Mouse (Mus musculus) WW6 (cell line): ENCODE results near the gene Fyb.

Experiments used
- DNase-seq: peaks from one replicate; pipeline ENCODE4 v3.0.0-alpha.2; 2013; ENCODE audit warnings: low read depth, low spot score

The Fyb gene

DNA sequence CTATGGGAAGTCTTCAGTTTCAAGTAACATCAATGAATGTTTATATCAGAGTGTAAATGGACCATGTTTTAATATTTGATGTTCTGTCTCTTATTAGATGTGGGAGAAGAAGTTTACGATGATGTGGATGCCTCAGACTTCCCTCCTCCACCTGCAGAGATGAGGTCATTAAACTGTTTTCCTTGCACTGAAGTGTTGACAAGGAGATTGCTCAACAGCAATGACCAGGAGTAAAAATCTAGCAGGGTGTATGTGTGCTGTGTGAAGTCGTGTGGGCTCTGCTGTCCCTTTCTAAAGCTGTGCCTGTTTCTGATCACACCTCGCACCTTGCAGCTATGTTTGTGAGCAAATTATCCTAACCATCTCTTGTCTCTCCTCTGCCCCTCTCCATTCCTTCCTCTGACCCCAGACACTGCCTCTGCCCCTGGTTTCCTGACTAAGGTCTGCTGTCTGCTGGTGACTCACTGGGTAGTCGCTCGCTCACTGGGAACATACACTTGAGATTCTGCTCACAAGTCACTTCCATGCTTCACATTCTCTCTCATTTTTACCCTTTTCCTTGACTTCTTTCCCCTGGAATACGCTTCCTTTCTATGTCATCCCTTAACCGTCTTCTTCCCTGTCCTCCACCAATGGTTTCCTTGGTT lies 126.2 kb downstream of the Fyb start:
- no peak for DNase-seq

DNA sequence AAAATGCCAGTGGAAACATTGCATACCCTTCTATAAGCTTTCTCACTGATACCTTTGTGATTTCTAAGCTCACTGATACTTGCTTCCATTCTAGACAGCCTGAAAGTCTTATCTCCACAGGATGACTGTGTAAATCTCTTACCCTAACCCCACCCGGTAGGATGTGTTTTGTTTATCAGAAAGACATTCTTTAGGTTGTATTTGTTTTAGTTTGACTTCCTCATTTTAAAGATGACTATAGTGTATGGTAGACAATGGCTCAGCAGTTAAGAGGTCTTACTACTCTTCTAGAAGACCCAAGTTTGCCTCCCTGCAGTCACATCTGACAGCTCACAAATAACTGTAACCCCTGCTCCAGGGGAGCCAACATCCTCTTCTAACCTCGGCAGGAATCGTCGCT lies 130.4 kb downstream of the Fyb start:
- no peak for DNase-seq

DNA sequence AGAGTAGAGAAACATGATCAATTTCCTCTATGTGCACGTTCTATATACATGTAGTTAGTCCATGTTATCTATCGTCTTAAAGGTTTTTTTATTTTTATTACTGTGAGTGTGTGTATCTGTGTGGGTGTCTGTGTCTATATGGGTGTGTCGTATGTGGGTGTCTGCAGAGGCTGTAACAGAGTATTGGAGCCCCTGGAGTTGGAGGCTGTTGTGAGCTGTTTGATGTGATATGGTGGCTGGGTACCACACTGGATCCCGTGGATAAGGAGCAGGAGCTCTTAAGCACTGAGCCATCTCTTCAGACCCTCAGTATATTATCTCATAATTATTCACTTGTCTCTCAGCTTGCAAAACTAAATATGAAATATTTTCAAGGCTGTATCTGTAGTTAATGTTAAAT lies 135.4 kb downstream of the Fyb start:
- DNase-seq: no peak

DNA sequence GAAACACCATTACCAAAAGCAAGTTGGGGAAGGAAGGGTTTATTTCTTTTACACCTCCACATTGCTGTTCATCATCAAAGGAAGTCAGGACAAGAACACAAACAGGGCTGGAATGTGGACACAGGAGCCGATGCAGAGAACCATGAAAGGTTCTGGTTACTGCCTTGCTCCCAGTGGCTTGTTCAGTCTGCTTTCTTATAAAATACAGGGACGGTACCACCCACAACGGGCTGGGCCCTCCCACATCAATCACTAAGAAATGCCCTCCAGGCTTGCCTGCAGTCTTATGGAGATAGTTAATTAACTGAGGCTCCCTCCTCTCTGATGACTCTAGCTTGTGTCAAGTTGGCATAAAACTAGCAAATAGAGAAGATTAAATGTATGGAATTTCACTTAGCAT lies 139.3 kb downstream of the Fyb start:
- DNase-seq: no peak

DNA sequence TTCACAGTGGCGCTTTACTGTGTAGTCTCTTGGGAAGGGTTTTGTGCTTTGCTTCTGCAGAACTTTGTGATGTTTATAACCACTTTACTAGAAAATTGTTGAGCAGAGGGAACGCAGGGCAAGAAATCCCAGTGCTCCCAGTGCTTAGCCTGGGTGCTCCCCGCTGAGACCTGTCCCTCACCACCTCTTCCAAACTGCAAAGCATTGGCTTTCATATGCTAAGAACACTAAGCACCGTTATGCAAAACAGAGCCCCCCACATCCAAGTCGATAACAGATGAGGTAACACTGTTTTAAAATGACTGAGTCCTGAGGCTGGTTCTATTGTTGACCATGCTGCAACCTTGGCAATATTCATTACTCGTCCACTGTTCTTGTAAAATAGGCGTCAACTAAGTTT lies 141.3 kb downstream of the Fyb start:
- no peak for DNase-seq

DNA sequence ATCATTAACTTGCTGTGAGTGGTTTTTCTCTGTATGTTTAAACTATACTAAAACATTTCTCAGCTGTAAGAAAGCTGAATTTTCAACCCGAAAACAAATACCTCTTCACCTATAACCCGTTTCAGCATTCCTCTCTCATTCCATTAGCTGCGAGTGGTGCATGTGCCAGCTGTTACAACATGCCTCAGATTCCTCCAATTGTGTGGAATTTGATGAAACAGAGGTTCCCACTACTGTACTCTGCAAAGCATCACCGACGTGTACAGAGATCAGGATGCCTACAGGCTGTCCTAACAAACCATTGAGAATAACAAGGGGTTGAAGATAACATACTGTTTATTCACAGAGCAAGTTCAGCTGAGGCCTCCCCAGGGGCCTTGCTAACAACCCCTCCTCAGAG lies 143.4 kb downstream of the Fyb start:
- no peak for DNase-seq

DNA sequence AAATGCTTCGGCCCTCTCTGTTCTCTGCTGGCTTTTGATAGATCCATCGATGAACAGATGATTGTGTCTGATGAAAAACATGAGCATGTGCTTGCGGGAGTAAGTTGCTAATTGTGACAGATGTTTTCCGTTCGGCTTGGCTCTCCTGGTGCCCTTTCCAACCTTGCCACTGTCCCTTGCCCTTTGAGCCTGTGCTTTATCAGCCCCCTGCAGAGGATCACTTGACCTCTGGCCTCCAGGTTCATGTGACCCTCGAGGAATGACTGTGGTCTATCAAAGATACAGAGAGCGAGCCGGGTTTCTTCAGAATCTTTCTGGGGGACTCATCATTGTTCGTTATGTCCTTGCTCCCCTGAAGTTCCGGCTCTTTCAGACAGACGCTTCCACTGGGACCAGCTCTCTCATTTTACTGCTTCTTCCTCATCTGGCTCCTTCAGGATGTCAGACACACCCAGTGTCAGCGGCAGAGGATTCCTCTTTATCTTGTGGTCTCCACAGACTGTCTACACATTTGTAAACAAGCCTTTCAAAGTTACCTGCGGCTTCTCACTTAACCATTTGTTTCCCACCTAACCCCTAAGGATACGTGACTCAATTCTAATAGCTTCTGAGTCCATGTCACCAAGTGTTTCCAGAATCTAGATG lies 146.3 kb downstream of the Fyb start:
- DNase-seq: no peak

DNA sequence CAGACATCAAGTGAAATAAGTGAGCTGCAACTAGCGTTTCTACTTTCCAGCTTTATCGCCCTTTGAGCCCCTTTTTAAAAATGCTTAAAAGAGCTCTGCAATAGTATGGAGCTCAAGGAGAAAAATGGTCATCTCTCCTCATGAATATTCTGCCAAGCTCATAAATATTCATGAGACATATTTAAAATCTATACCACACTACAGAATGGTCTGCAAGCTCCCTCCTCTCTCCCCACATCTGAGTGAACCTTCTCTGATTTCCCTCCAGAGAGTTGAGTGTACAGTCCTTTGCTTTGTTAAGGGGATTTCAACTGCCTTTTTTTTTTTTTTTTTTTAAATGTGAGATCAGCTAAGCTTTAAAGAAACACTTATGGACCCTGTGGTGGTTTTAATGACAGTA lies 155.8 kb downstream of the Fyb start:
- DNase-seq: no peak

DNA sequence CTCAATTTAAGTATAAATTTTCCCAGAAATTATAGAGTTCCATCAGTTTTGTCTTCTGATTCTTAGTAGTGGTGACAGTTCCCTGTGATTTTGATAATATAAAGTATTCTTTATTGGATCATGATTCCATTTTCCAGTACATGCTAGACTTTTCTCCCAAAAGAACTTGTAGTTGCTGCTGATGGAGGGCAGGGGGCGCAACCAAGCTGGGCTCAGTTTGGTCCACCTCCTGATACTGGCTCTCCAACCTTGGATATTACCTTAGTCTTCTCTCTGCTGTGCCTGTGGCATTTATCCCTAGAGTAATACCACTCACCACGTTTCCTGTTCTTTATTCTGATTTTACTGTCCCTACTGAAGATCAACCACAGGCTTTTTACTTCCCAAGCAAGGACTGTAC lies 179.5 kb downstream of the Fyb start:
- DNase-seq: no peak

DNA sequence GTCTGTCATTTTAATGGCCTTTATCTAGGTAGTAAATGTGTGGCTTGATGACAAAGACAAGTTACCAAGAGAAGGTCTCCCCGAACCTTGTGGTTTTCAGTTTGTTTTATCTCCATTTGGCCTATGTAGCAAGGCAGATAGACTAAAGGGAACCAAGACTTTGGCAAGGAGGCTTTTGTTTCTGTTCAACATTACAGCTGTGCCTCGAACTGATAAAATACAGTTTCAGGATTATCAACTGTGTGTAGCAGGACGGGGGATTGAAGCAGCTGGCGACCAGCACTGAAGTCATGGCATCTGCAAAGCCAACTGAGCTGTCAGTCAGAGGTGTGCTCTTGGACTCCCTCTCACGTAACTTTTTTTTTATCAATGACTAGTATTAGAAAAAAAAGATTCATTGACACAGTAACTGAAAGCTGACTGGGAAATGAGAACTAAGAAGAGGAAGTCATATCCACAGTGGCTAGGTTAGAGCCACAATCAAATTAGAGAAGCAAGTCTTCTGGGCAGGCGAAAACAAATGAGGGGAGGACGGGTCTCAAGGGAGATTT lies 182.8 kb downstream of the Fyb start:
- no peak for DNase-seq

DNA sequence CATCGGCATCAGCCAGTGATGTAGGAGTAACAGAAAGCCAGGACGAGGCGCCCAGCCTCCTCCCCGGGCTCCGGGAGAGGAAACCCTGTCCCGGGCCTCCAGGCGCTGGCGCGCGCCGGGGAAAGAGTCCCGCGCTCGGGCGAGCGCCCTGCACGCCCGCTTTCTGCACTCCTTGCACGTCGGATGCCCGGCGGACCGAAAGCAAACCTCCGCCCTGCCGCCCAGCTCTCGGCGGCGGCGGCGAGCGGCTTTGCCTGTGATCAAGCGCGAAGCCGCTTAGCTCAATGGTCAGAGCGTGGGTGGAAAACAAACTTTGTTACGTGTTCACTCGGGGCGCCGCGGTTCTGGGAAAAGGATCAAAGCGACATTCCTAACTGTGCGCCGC lies 184.9 kb downstream of the Fyb start:
- DNase-seq: peak; percentile 42

DNA sequence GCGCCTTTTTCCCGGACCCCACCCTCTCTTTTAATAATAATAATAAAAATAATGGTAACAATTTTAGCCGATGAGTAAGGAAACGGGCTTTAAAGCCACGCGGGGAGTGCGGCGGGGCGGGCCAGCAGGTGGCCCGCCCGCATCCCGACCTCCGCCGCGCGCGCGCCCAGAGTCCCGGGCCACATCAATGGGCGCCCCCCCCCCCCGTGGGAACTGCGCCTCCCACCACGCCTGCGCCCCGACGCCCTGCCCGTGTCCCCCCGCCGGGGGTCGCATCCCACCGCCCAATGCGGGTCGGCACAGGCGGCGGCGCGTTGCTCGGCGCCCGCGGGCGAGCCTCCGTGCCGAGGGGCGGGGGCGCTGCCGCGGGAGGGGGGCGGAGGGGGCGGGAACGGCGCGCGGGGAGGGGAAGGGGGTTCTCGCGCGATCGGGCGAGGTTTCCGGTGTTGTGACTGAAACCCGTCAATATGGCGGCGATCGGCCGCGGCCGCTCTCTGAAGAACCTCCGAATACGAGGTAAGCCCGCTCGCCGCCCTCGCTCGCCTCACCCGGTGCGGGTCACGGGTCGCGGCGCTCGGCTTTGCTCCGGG lies 185.4 kb downstream of the Fyb start, which contains the start of gene Rictor:
Gene Rictor (plus strand): TSS at position 444 of the 590 bp plus-strand sequence.
- DNase-seq: peak; percentile 47

DNA sequence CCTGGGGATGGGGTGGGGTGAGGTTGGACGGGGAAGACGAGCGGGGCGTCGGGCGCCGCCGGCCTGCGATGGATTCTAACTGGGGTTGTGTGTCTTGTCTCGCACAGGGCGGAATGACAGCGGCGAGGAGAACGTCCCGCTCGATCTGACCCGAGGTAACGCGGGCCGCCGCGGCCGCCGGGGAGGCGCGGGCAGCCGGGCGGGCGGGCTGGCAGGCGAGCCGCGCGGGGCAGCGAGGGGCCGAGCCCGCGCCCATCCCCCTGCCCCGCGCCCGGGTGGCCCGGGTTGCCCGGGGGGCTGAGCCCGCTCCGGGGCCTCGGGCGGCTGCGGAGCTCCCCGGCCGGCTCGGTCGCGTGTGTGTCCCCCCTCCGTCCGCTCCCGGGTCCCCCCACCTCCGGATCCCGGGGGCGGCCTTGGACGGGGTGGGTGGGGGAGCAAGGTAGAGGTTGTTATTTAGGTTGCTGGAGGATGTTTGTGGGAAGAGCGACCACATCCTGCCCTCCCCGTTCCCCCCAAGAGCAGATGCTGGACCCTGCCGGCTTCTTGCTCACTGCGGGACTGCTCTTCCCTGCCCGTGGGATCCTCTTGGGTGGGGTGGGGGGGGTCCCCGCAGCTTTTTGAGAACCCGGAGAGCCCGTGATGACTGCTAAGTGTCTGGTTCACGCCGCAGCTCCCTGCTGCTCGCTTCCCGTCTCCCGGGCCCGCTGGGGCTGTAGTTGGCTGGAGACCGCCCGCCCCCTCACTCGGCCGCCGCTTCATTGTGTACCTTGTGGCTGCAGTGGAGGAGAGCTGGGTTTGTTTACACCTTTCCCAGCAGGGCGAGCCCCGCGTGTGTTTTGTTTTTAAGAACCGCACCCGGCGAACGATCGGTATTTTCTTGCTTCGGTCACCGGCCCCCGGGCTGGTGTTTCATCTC lies 186.1 kb downstream of the Fyb start:
- DNase-seq: no peak

DNA sequence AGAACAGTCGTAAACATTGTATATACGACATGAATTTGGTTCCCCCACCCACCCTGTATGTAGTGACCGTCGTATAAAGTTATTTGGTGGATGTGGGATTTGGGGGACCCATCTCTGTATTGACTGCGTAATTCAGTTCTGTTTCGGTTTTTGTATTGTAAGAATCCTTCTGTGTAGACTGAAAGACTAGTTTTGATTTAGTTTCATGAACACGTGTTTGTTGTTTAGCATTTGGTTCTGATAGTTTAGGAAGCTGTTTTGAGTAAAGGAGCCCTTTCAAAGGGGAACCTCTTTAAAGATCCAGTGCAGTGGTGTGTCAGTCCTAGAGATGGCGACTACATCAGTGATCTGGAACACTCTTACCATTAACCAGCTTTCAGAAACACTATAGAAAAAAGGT lies 187.0 kb downstream of the Fyb start:
- DNase-seq: no peak

DNA sequence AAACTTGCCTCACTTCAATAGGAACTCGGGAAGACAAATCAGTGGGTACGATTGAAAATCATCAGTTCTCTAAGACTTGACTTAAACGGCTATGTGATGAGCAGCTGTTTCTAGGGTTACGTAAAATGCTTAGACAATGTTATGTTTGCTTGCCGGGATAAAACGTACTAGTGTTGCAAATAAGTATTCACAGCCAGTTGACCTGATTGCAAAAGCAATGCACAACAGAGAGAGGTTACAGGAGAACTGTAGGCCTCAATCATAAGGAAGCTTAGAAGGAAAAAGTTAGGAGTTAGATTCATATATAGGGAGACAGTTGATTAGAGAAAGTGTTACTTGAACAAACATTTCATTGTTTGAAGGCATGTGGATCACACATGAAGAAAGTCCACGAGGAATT lies 187.7 kb downstream of the Fyb start:
- no peak for DNase-seq

DNA sequence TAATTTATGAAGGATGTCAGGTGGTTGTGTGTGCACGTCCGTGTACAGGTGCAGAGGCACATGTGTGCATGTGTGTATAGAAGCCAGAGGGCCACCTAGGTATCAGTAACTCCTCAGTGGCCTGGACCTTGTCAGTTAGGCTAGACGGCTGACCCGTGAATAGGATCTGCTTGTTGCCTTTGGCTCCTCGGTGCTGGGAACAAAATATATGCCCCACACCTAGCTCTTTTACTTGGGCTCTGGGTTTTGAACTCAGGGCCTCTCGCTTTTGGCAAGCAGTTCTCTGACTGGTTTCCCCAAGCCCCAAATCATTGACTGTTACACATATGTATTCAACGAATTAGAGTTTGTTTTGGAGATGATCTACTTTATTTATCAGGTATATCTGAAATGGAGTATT lies 188.6 kb downstream of the Fyb start:
- no peak for DNase-seq
